Mouse (Mus musculus): Measurements from ENCODE around the gene Sumo1. TPM values are rescaled to one million over a fixed set of nuclear protein-coding genes. Genes with fewer than 3 reads are reported as not detected.

The Sumo1 gene
- 663 TPM for polyA plus RNA-seq (2014; fragmentation: Illumina TruSeq; extraction: RNeasy Lipid Tissue Mini Kit (QIAGEN cat#74804); ENCODE audit: low read depth, low replicate concordance)

DNA sequence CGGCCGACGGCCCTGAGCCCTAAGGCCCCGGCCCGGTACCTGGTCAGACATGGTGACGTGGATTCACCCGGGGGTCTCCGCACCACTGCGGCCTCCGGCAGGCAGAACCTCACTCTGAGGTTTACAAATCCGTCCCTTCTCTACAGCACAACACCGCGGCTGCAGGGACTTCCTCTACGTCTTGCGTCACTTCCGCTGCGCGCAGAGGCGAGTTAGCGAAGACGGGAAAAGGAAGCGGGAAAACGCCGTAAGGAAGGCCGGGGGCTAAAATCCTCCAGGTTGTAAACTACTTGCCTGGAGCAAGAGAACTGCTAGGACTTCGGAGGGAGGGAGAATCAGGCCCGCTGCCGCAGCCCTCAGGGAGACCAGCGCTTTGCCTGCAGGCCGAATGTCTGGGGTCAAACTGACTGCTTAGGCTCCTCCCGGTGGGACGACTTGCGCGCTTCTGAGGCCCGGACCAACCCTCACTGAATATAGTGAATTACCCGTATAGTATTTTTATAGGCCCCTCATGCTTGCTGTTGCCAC lies at the start of gene Sumo1:
Gene Sumo1, minus strand, starts transcription at position 194 of the 528 bp plus-strand sequence.

DNA sequence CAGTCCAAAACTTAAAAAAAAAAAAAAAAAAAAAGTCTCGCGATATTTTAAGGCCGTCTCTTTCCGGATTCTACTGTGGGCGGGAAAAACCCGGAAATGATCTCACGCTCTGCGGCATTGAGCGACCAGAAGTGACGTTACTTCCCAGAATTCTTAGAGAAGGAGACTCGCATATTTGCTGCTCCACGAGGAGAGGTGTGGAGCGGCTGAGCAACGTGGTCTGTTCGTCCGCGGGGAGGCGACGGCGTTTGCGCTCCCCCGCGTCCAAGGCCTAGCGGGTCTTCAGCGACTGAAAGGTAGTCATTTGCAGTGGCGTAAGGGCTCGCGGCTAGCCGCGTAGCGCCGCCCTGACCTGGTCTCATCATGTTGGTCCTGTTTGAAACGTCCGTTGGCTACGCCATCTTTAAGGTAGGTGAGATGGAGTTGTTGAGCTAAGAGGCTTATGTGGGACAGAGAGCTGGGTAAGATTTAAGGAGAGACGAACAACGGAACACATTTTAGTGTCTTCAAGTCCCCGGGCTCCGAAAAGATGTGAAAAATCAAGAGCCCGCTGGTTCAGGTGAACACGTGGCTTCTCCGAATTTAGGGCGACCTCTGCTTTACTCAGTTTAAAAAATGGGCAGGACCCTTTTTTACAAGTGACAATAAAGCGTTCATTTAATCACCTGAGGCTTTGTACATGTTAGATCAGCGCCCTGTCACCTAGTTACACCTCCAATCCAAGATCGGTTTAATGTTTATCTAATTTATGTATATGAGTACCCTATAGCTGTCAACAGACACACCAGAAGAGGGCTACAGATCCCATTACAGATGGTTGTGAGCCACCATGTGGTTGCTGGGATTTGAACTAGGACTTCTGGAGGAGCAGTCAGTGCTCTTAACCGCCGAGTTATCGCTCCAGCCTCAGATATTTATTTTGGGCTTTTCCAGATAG lies 14.5 kb upstream of the Sumo1 start, which contains the start of gene Nop58:
Gene Nop58, plus strand, starts transcription at position 153 of the 937 bp plus-strand sequence.

Other genes with a start within 250 kb of the Sumo1 start
- gene Fzd7, start 188.4 kb downstream of the Sumo1 start, polyA plus RNA-seq (2014; fragmentation: Illumina TruSeq; extraction: RNeasy Lipid Tissue Mini Kit (QIAGEN cat#74804); ENCODE audit: low read depth, low replicate concordance): 23.3 TPM
- not detected for gene Gm973, start 154.6 kb downstream of the Sumo1 start, polyA plus RNA-seq (2014; fragmentation: Illumina TruSeq; extraction: RNeasy Lipid Tissue Mini Kit (QIAGEN cat#74804); ENCODE audit: low read depth, low replicate concordance)
- 401 TPM for gene Nop58, start 14.1 kb upstream of the Sumo1 start, polyA plus RNA-seq (2014; fragmentation: Illumina TruSeq; extraction: RNeasy Lipid Tissue Mini Kit (QIAGEN cat#74804); ENCODE audit: low read depth, low replicate concordance)
- 64.0 TPM for gene Bmpr2, start 92.6 kb upstream of the Sumo1 start, polyA plus RNA-seq (2014; fragmentation: Illumina TruSeq; extraction: RNeasy Lipid Tissue Mini Kit (QIAGEN cat#74804); ENCODE audit: low read depth, low replicate concordance)
- gene Fam117b, start 242.2 kb upstream of the Sumo1 start, polyA plus RNA-seq (2014; fragmentation: Illumina TruSeq; extraction: RNeasy Lipid Tissue Mini Kit (QIAGEN cat#74804); ENCODE audit: low read depth, low replicate concordance): 59.8 TPM

All from sigmoid colon, adult 10 weeks (tissue).